Mouse (Mus musculus): ENCODE data around the gene Myl6b.

DNA sequence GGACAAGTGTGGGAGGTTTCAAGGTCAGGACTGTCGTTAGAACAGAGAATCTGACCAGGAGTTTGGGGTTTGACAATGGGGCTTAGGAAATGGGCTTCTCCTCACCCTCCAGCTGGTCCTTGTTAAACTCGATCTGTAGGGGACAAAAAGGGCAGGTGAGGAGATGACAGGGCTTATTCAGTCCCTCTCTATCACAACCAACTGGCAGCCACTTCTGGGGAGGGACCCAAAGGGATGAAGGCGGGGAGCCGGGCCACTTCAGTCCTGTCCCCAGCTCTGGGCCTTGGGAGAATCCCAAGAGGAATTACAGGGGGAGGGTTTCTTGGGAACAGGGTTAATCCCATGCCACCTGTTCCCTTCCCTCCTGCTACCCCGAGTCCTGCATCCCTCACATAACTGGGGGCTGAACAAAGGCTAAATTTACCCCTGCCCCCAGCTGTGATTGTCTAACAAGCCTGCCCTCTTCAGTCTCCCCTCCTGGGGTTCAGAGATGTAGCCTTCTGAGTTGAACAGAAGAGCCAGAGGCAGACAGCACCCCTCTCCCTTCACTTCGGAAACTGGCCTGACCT lies 1.9 kb downstream of the Myl6b start:
- TF ChIP-seq CTCF (IDR thresholded peaks at IDR 0.05; ENCODE audit: low read depth, low read length), result no peak
- no peak for TF ChIP-seq POLR2AphosphoS5 (IDR thresholded peaks at IDR 0.05; ENCODE audit: insufficient replicate concordance, low read depth, low read length)
- TF ChIP-seq GATA1 (IDR thresholded peaks at IDR 0.05; ENCODE audit: borderline replicate concordance, low read length), result no peak
